Mouse (Mus musculus) bone marrow macrophage, adult 2 months (primary cell): Measurements from ENCODE around the gene Pphln1.

Source experiments
- CTCF ChIP-seq: IDR thresholded peaks from 2 replicates; pipeline ENCODE4 v1.5.1; 2012; ENCODE audit warnings: low read depth, mild to moderate bottlenecking, low read length, moderate library complexity
- POLR2A ChIP-seq: IDR thresholded peaks from 2 replicates; pipeline ENCODE4 v1.6.1; 2012; ENCODE audit warnings: mild to moderate bottlenecking, low read depth, low read length, borderline replicate concordance

GRCm38 (mm10) chr15:93481112-93481511, 83.0 kb downstream of the Pphln1 start:
- no peak for TF ChIP-seq POLR2A
- no peak for TF ChIP-seq CTCF
